Mouse (Mus musculus): ENCODE data around the gene Srrd. TPM values are rescaled to one million over a fixed set of nuclear protein-coding genes. Genes with fewer than 3 reads are reported as not detected.

Gene Srrd
- polyA plus RNA-seq (2015; fragmentation: Nextera tagmentation; extraction: Ambion mirVana), result 60.9 and 66.8 TPM in 2 replicates

DNA sequence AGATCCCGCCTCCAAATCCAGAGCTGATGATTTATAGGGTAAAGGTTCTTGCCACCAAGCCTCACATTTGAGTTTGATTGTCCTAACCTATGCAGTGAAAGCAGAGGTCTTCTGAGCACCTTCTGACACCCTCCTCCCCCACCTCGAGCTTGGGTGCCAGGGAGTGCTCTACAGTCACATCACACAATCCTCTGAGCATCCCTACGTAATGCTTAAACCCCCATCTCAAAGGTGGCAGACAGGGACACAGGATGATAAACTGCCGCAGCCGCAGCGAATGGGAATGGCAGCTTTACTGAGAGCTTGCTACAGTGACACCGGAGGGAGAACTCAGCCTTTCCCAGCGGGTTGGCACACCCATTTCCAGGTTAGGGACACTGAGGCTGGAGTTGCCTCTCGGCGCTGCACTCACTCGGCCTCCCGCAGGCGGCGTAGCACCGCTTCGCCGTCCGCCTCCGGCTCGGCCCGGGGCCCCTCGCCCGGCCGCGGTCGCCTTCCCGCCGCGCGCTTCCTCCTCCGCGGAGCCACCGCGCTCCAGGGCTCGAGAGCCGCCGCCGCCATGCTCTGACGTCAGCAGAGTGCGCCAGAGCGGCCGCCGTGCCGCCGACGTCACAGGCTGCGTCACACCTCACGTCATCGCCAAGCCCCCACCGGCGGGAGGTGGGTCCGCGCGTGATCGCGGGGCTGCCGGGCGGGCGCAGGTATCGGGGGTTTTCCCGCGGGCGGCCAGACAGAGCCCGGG, at the start of gene Srrd, which contains the start of gene Hps4:
Gene Srrd, minus strand, starts transcription at position 578 of the 742 bp plus-strand sequence.
Gene Hps4, plus strand, starts transcription at position 621 of the 742 bp plus-strand sequence.

DNA sequence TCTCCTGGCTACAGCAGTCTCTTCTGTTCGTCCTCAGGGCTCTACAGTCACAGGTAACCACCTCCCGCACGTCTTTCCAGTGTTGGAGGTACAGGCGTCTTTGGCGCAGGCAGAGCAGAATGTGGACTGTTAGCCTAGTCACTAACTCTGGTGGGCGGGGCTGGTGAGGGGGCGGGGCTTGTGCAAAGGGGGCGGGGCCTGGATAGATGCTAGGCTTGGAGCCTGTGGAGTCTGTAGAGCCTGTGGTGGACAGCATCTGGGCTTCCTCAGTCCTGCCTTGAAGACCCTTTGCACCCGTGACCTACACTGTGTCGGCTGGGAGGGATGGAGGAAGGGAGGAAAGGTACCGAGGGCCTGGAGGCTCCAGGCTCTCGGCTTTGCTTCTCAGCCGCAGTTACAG, 13.1 kb upstream of the Srrd start, which contains the start of gene Gm6583:
Gene Gm6583, minus strand, starts transcription at position 124 of the 400 bp plus-strand sequence.

DNA sequence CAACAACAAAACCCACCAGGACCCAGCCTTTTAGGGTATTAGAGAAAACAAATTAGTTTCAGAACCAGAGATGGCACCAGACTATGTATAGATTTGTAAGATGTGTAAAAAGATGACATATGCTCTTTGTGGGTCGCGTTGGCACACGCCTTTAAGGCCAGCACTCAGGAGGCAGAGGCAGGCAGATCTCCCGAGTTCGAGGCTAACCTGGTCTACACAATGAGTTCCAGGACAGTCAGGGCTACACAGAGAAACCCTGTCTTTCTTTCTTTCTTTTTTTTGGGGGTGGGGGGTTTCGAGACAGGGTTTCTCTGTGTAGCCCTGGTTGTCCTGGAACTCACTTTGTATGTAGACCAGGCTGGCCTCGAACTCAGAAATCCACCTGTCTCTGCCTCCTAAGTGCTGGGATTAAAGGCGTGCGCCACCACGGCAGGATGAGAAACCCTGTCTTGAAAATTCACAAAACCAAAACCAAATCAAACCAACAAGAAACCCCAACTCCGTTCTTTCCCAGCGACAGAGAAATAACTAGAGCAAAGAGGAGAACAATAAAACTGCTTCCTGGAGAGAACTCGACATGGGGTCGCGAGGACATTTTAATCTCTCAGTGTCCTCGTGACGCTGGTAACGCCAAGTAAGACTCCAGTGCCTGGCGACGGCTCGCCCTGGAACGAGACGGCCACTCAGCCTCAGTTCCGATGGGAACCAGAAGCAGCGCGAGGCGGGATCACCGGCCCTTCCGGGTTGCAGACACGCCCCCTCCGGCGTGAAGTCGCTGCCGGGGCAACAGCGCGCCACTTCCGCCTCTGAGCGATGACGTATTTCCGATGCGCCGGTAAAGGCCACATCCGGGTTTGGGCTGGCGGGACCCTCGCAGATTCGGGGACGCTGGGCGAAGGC, 17.0 kb downstream of the Srrd start, which contains the start of gene Tfip11:
Gene Tfip11, plus strand, starts transcription at position 813 of the 900 bp plus-strand sequence.

Other genes with a start within 250 kb of the Srrd start
- 3.5 and 4.4 TPM in 2 replicates for gene Cryba4, start 90.5 kb downstream of the Srrd start, polyA plus RNA-seq (2015; fragmentation: Nextera tagmentation; extraction: Ambion mirVana)
- gene Crybb1, start 87.2 kb downstream of the Srrd start, polyA plus RNA-seq (2015; fragmentation: Nextera tagmentation; extraction: Ambion mirVana), result 17.8 and 19.0 TPM in 2 replicates
- gene Tpst2, start 66.3 kb downstream of the Srrd start, polyA plus RNA-seq (2015; fragmentation: Nextera tagmentation; extraction: Ambion mirVana), result 34.1 and 37.2 TPM in 2 replicates
- 20.7 and 22.0 TPM in 2 replicates for gene Tfip11, start 16.7 kb downstream of the Srrd start, polyA plus RNA-seq (2015; fragmentation: Nextera tagmentation; extraction: Ambion mirVana)
- 30.9 and 31.9 TPM in 2 replicates for gene Hps4, start within 50 bp of the Srrd start, polyA plus RNA-seq (2015; fragmentation: Nextera tagmentation; extraction: Ambion mirVana)
- gene Gm6583, start 13.0 kb upstream of the Srrd start, polyA plus RNA-seq (2015; fragmentation: Nextera tagmentation; extraction: Ambion mirVana), result 0.13 and 0.17 TPM in 2 replicates
- gene Asphd2, start 51.8 kb upstream of the Srrd start, polyA plus RNA-seq (2015; fragmentation: Nextera tagmentation; extraction: Ambion mirVana), result 103 and 116 TPM in 2 replicates
- gene Gm6588, start 106.4 kb upstream of the Srrd start, polyA plus RNA-seq (2015; fragmentation: Nextera tagmentation; extraction: Ambion mirVana), result 0.37 and 0.96 TPM in 2 replicates
- 30.5 and 35.0 TPM in 2 replicates for gene Sez6l, start 234.1 kb upstream of the Srrd start, polyA plus RNA-seq (2015; fragmentation: Nextera tagmentation; extraction: Ambion mirVana)

Data from neural tube, postnatal 0 days (tissue).